Mouse (Mus musculus) spleen, postnatal 4 days (tissue): ENCODE results near the gene Soat2.

ENCODE experiments used
- DNase-seq, 2 experiments: peaks; one replicate each; pipeline ENCODE4 v3.0.0; 2022; ENCODE audit warnings: low spot score in 2 of 2

Gene Soat2

DNA sequence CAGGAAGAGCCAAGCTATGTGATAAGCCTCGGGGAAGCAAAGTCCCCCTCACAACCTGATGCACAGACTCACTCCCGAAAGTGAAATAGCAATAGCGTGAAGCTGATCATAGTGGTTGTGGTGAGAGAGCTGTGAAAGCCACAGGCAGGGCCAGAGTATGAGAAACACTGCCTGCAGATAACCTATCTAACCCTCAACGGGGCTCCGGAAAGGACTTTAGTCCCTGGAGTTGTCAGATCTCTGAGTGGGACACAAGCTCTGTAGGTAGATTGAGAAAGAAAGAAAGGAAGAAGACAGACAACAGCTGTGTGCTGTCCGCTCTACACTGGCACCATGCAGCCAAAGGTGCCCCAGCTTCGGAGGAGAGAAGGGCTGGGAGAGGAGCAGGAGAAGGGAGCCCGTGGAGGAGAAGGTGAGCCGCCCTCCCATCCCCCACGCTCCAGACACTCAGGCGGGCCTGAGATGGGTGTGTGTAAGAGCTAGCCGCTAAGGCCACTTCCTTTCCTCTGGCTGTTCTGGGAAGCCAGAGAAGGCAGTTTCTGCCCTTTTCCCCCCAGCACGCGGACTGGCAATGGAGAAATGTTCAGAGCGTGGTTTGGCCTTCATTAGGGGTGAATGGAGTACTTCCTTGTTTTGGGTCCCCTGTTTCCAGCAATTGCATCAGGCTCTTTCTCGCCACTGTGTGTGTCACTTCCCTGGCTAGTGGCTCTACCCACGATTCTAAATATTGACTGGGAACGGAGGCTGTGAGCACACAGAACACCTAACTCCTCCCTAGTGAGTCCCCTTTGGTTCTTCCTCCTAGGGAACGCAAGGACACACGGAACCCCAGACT, at the start of gene Soat2:
Gene Soat2, plus strand, starts transcription at position 226 of the 835 bp plus-strand sequence.
- peak; percentile 58 to 81 for DNase-seq

DNA sequence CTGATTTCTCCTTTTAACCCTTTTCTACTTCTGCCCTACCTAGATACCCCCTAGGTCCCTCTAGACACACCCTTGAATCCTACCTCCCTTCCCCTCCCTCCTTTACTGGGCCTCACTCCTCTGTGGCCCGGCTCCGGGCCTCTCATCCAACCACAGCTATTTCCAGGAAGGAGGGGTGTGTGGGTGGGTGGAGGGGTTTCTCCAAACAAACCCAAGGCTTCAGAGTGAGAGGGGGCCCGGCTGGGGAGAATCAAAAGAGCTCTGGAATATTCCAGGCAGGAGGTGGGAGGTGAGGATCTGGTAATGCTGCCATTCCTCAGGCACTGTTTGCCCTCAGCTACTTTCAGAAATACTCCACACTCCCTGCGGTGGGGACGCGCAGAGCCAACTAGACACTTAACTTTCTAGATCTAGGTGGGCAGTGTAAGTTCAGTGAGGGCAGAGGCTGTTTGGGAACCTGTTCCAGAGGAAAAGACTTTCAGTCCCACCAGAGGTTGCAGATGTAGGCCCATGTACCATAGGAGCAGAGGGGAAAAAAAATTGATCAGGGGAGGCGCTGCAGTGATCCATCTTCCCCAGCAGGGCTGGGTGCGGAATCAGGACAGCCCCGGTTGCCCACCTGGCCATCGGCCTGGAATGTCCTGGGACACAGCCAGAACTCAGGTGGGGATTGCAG, 49.2 kb upstream of the Soat2 start:
- no peak for DNase-seq

DNA sequence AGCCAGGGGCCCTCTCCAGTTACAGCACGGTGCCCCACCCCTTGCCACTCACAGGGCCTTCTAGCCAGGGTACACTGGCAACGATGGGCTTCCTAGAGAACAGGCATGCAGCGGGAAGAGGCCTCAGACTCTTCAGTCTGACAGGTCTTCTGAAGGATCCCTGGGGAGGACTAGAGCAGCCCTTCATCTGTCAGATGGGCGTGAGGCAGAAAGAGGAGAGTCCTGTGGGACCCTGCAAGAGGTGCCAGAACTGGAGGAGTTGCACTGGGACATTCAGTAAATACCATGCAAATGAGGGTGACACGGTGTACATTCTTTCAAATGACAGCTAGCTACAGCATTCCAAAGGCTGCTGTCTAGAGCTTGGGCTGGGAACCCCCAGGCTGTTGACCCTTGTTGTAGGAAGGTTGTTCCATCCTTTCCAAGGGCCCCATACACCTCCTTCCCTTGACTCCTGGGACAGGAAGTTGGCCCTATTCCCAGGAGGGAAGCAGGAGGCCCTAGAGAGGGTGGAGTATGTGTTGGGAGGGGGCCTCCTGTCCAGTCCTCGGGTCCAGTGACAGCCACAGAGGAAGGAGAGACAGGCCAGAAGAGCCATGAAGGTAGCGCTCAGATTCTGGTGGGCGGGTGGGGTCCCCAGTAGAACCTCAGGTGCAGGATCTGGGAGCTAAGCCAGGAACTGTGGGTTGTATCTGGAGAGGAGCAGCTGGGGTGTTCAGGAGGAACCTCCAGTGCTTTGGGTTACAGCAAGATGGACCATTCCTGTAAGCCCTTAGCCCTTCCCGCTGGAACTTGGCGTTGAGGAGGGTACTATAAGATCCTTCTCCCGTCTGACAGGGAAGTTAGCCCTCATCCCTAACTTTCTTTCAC, 48.4 kb upstream of the Soat2 start:
- peak in 1 of 2 experiments; percentile 61 for DNase-seq

DNA sequence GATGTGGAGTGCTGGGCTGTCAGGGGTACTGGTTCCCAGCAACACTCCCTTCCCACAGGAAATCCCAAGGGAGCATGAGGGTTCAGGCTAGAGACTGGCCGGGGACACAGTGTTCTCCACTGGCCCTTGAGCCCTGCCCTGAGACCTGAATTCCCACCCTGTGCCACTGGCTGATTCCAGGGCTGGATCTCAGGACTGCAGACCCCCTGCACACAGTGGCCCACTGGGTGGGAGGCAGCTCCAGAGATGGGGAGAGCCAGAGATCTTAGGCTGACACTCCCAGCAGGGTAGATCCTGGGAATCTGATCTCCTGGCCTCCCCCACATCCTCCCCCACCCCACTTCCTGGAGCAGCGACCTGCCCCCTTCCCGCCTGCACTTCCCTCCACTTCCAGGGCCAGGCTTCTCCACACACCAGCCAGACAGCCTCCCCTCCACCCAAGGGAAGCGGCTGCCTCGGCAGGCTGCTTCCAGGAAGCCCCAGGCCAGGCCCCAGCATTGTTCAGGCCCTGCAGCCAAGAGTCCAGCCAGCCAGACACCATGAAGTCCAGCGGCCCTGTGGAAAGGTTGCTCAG, 47.7 kb upstream of the Soat2 start:
- peak in 1 of 2 experiments; percentile 60 for DNase-seq

DNA sequence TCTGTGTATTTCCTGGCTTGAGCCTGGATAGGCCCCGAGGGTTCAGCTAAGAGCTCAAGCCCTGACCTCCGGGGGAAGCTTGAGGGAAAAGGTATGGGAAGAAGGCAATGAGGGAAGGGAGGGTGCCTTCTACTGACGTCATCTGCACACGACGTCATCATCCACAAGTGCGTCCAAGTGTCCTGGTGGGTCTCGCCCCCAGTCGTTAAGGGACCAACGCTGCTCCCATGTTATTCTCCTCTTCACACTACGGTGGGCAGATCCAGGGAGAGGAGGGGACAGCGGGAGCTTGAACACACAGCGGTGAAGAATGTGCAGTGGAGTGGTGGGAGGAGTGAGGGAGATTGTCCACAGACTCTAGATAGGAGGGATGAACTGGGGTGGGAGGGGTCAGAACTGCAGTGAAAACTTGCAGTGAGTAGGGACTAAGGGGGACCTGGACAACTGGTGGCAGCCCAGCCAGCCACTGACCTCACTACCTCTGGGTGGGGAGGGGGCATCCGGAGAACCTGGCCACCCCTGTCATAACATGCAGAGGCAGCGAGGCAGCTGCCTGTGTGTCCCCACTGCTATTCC, 46.9 kb upstream of the Soat2 start:
- no peak for DNase-seq

DNA sequence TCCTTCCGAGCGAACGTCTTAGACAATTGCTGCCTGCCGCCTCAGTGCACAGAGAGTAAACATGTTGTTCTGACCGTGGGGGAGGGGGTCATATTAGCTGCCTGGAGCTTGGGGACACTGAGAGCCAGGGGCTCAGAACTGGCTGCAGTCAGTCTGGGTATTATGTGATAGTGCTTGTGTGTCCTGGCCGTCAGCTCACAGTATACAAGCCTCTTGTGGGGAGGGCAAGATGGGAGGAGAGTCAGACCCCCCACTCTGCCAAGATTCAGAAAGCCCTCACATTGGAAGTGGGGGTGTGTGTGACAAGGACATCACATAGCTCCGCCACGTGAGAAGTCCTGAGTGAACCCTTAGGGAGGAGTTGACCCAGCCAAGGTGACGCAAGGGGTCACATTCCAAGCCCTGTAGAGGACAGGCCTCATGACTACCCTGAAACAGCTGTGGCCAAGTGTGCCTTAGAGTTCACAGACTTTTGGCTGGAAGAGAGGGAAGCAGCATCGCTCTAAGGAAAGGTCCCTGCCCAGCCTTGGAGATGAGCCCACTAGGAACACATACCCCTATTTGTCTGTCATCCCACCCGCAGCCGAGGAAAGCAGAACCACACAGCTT, 46.3 kb upstream of the Soat2 start:
- DNase-seq: no peak

DNA sequence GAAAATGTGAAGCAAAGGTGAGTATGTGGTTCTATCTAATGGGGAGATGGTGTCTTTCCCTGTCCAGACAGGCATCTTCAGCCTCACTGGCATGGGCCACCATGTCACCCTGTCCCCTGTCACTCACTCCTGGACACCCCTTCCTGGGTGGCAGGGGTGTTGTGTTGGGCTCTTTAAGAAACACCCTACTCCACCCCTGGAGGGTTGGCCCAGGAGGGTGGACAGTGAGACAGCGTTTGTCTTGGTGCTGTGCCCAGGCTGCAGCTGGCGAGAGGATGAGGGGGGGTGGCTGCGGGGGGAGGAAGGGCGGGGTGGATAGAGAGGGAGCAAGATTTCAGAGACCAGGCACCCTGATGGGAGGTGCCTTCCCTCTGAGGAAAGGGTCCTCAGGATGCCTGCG, 45.0 kb upstream of the Soat2 start:
- peak in 1 of 2 experiments; percentile 60 for DNase-seq

DNA sequence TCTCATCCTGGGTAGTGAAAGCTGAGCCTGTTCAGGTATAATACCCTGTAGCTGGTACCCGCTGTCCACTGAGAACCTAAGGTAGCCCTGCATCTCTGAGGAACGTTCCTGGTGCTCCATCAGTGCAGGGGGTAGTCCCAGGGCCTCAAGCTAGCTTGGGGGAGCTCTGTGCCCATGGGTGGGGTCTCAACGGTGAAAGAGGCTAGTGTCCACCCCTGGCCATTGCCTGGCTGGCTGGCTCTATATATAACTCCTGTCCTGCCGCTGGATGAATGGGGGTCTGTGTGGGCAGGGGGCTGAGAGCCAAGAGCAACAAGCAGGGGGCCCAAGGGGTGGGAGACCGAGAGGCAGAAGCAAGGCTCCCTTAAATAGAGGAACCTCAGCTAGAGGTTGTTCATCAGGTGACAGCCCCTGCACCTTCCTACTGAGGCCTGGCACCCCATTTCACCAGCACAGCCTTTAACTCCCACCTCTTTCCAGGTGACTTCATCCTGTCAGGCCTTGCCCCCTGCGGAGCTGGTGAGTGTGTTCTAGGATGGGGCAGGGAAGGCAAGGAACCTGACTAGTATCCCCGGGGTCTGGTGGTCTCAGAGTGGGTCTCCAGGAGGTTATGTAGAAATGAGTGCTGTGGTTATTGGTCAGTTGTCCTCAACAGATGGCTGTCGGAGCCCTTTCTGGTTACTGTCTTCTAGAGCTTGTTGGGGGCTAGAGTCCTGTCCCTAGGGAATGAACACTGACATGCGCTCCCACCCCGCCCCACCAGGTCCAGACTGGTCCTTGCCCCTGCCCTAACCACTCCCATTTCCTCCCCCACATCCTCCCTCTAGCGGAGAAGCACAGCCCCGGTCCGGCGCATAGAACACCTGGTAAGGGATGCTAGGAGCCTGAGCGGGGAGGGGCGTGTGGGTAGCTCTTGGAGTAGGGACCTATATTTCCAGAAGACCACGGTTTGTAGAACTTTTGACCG, 44.3 kb upstream of the Soat2 start:
- peak in 1 of 2 experiments; percentile 63 for DNase-seq

DNA sequence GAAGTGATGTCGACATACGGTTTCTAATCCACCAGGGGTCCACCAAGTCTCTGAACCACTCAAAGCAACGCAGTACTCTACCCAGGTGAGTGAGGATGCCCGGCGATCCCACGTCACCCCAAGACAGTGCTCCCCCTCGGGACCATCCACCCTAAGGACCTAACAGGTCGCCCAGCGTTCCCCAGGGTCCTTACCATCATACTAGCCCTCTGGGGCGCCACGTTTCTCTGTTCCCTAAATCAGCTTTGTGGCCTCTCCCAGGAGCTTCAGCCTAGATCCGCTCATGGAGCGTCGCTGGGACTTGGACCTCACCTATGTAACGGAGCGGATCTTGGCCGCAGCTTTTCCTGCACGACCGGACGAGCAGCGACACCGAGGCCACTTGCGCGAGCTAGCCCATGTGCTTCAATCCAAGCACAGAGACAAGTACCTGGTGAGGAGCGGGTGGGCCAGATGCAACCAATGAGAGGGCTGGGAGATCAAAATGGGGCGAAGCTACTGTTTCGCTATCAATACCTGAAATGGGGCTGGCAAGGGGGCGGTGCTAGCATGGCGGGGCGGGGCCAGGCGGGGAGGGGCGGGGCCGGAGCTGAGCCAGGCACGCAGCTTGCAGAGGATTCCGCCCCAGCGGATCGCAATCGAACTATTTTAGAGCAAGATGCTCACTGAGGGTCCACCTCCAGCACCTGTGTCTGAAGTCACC, 43.4 kb upstream of the Soat2 start:
- peak in 1 of 2 experiments; percentile 70 for DNase-seq

DNA sequence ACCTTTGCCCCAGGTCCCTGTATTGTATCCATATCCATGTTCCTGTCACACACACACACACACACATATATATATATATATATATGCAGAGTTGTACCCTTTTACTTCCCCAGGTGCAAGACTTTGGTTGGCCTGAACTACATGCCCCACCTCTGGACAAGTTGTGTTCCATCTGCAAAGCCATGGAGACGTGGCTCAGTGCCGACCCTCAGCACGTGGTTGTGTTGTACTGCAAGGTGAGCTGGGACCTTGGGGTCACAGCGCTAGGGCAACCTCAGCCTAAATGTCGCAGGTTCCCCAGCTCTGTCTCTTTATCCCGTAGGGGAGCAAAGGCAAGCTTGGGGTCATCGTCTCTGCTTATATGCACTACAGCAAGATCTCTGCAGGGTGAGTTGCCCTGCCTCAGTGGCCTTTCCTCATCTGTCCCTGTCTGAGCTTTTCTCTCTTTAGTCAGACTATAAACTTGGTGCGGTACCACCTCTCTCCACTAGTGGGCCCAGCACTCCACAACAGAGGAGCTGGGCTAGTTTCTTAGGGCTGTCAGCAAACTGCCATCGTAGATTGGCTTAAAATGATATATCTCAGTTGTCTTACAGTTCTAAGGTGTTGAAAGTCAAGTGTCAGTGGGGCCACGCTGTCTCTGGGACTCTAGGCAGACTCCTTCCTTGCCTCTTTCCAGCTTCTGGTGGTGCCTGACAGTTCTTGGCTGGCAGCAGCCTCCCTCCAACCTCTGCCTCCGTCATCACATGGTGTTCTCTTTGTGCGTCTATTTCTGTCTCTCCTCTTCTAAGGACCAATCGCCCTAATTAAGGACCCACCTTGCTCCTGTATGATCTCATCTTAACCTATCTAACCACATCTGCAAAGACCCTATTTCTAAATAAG, 42.4 kb upstream of the Soat2 start:
- peak; percentile 73 to 88 for DNase-seq

DNA sequence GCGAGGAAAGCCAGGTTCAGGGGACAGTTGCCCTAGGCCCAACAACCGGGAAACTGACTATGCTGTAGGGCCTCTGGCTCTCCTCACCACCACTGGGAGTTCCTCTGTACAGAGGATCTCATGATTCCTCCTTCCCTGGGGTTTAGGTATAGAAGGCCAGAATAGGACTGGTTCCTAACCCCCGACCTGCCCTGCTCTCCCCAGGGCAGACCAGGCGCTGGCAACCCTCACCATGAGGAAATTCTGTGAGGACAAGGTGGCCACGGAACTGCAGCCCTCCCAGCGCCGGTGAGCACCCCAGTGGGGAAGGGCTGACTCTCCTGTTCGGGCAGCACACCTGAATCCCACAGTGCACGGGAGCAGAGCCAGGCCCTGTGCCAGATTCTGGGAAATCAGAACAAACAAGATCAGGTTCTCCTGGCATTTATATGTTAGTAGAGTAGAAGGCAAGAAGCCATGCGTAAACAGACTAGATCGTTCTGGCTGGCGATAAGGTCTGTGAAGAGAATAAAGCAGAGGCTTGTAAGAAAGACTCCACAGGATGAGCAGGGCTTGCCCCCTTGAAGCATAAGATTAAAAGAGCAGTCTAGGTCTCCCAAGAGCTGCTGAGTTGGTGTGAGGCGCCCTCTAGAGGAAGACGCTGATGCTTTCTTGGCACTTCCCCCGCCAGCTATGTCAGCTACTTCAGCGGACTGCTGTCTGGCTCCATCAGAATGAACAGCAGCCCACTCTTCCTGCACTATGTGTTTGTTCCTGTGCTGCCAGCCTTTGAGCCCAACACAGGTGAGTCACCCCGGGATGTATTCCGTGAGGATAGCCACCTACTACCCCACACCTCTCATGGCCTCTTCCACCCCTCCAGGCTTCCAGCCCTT, 41.4 kb upstream of the Soat2 start:
- DNase-seq: peak; percentile 73 to 86

DNA sequence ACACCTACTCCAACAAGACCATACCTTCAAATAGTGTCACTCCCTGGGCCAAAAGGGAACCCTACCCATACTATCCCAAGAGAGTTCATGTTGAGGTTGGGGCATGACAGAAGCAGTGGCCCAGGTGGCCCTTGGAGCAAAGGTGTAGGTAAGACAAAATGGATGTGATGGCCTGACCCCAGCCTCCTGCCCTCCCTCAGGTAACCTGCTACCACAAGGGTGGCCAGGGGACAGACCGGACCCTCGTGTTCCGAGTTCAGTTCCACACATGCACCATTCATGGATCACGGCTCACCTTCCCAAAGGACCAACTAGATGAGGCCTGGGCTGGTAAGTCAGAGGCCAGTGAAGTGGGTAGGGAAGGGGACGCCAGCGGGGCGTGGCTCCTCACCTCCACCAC, 40.1 kb upstream of the Soat2 start:
- DNase-seq: no peak

DNA sequence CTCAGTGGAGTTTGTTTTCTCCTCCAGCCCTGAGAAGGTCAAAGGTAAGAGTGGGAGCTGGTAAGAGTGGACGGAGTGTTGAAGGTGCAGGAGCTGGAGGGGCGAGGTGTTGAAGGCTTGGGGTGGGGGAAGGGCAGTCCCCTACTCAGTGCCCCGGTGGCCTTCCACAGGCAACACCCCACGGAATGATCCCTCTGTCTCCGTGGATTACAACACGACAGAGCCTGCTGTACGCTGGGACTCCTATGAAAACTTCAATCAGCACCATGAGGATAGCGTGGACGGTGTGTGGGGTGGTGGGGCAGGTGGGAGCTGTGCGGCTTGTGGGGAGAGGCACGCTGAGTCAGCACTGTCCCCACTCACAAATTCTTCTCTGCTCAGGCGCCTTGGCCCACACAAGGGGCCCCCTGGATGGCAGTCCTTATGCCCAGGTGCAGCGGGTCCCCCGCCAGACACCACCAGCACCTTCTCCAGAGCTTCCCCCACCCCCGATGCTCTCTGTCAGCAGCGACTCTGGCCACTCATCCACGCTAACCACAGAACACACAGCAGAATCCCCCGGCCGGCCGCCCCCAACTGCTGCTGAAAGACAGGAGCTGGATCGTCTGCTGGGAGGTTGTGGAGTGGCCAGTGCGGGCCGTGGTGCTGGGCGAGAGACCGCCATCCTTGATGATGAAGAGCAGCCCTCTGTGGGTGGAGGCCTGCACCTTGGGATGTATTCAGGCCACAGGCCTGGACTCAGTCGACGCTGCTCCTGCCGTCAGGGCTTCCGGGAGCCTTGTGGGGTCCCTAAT, 39.4 kb upstream of the Soat2 start:
- DNase-seq: no peak

DNA sequence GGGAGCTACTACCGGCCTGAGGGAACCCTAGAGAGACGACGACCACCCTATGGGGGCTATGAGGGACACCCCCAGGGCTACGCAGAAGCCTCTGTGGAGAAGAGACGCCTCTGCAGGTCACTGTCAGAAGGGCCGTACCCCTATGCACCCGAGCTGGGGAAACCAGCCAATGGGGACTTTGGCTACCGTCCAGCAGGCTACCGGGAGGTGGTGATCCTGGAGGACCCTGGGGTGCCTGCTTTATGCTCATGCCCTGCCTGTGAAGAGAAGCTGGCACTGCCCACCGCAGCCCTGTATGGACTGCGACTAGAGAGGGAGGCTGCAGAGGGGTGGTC, 38.9 kb upstream of the Soat2 start:
- DNase-seq: no peak

DNA sequence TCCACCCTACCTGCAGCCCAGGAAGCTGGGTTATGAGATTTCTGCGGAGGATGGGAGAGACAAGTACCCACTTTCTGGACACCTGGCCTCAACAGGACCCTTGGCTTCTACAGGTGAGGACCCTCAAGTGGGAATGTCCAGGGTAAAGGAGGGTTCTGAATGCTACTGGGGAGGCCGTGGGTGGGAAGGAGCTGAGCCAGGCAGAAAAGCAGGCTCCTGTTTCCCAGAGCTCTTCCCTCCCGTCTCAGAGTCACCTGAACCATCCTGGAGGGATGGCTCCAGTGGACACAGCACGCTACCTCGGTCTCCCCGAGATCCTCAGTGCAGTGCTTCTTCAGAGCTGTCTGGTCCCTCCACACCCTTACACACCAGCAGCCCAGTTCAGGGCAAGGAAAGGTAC, 38.1 kb upstream of the Soat2 start:
- no peak for DNase-seq

DNA sequence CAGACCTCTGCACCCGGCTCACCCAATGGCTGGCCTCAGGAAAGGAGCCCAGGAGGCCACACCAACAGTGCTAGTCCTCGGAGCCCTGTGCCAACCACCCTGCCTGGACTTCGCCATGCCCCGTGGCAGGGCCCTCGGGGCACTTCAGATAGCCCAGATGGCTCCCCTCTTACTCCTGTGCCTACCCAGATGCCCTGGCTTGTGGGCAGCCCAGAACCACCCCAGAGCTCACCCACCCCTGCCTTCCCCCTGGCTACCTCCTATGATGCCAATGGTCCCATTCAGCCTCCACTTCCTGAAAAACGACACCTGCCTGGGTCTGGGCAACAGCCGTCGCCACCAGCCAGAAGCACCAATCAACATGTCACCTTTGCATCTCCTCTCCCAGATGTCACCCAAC, 37.5 kb upstream of the Soat2 start:
- DNase-seq: no peak

DNA sequence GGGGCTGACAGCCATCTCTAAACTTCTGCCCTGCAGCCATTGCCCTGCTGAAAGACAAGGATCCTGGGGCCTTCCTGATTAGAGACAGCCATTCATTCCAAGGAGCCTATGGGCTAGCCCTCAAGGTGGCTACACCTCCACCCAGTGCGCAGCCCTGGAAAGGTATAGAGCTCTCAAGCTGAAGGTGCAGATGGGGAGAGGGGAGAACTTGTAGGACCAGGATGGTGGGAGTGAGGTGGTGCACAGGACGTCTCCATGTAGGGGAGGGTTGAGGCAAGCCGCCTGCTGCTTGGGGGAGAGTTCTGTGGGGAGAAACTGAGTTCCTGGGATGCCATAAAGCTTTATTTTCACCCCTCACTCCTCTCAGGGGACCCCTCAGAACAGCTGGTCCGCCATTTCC, 36.7 kb upstream of the Soat2 start:
- no peak for DNase-seq
